Comparison of ENCODE assay signal across 8 mouse cellular contexts in genomic region chr16:30008451-30009357, GRCm38 (mm10). TPM values are rescaled to one million over a fixed set of nuclear protein-coding genes. Genes with fewer than 3 reads are reported as not detected.
A peak's percentile ranks its signal among the peaks of the same experiment; 100 is the strongest.
DNase-seq lines count a peak whose midpoint lies in the region; ATAC-seq and TF ChIP-seq lines count a peak whose summit lies in the region.

No protein-coding gene starts in this region.

- H3K9ac ChIP-seq in embryonic facial prominence, embryonic 13.5 days: peak overlapping the region; percentile 66
- H3K9ac ChIP-seq in kidney, embryonic 14.5 days (ENCODE audit: low read depth, low read length): peak overlapping the region; percentile 53
- peak overlapping the region; percentile 31; the same call in 1 of the 2 replicates for H3K9ac ChIP-seq in stomach, embryonic 14.5 days (replicated peaks; ENCODE audit: low read depth, low read length)

- H3K36me3 ChIP-seq in embryonic facial prominence, embryonic 13.5 days: no peaks in the 10 kb centered on the region
- H3K36me3 ChIP-seq in kidney, embryonic 14.5 days (ENCODE audit: control insufficient read depth, insufficient read depth, low read length): no peaks in the 10 kb centered on the region
- no peaks in the 10 kb centered on the region for H3K36me3 ChIP-seq in myocyte (ENCODE audit: control insufficient read depth, insufficient read depth)
- H3K36me3 ChIP-seq in stomach, embryonic 14.5 days (ENCODE audit: control insufficient read depth, insufficient read depth, low read length): no peaks in the 10 kb centered on the region

- H3K79me2 ChIP-seq in myocyte (ENCODE audit: control insufficient read depth, insufficient read depth): no peaks in the 10 kb centered on the region

- WGBS in embryonic facial prominence, embryonic 13.5 days: under 1% methylated on average over 56 of the region's 62 CpGs
- under 1% methylated on average over 37 of the region's 62 CpGs for WGBS in kidney, embryonic 14.5 days
- WGBS in stomach, embryonic 14.5 days: 2% methylated on average over 49 of the region's 62 CpGs

- DNase-seq in layer of hippocampus, adult 11-12 months (ENCODE audit: low spot score): peak; percentile 76
- no peak for DNase-seq in layer of hippocampus, adult 9-10 months (ENCODE audit: low spot score)
- DNase-seq in heart, adult 8-10 months (ENCODE audit: low spot score): peak; percentile 89
- peak; percentile 73 for DNase-seq in liver

- H3K4me1 ChIP-seq in embryonic facial prominence, embryonic 13.5 days: peaks cover 43% of the 10 kb centered on the region
- peaks cover 29% of the 10 kb centered on the region for H3K4me1 ChIP-seq in kidney, embryonic 14.5 days (ENCODE audit: control insufficient read depth, insufficient read depth, low read length)
- peaks cover 28% of the 10 kb centered on the region for H3K4me1 ChIP-seq in stomach, embryonic 14.5 days (ENCODE audit: control insufficient read depth, insufficient read depth, low read length)

- H3K4me3 ChIP-seq in embryonic facial prominence, embryonic 13.5 days: peak overlapping the region; percentile 48
- peak overlapping the region; percentile 44 for H3K4me3 ChIP-seq in kidney, embryonic 14.5 days (ENCODE audit: low read length)
- H3K4me3 ChIP-seq in myocyte: peak overlapping the region; percentile 17
- peak overlapping the region; percentile 37 for H3K4me3 ChIP-seq in stomach, embryonic 14.5 days (ENCODE audit: low read depth, low read length)

- peak overlapping the region; percentile 81 for H3K27ac ChIP-seq in embryonic facial prominence, embryonic 13.5 days
- H3K27ac ChIP-seq in kidney, embryonic 14.5 days (ENCODE audit: low read depth, low read length): peak overlapping the region; percentile 90
- H3K27ac ChIP-seq in stomach, embryonic 14.5 days (ENCODE audit: low read length): peak overlapping the region; percentile 93

- ATAC-seq in embryonic facial prominence, embryonic 13.5 days (ENCODE audit: insufficient number of reproducible peaks, insufficient read depth, low FRiP score, low TSS enrichment, low read depth): peak; percentile 91
- peak; percentile 93 for ATAC-seq in kidney, embryonic 14.5 days (ENCODE audit: low FRiP score, low TSS enrichment)
- peak; percentile 87 for ATAC-seq in stomach, embryonic 14.5 days (ENCODE audit: insufficient number of reproducible peaks, insufficient read depth, low FRiP score, low read depth)

- peak overlapping the region; percentile 14 for H3ac ChIP-seq in myocyte (ENCODE audit: control insufficient read depth, insufficient read length)

- peak; percentile 33 for TF ChIP-seq POLR2A in myocyte (IDR thresholded peaks at IDR 0.05; ENCODE audit: insufficient read length, low read depth)

- H3K27me3 ChIP-seq in embryonic facial prominence, embryonic 13.5 days: no peaks in the 10 kb centered on the region; the same call in 1 of the 2 replicates
- no peaks in the 10 kb centered on the region for H3K27me3 ChIP-seq in kidney, embryonic 14.5 days (ENCODE audit: control insufficient read depth, insufficient read depth, low read length)
- no peaks in the 10 kb centered on the region for H3K27me3 ChIP-seq in myocyte (ENCODE audit: control insufficient read depth, insufficient read depth, insufficient read length)
- no peaks in the 10 kb centered on the region for H3K27me3 ChIP-seq in stomach, embryonic 14.5 days (ENCODE audit: control insufficient read depth, insufficient read depth, low read length)

- no peaks in the 10 kb centered on the region for H3K9me3 ChIP-seq in embryonic facial prominence, embryonic 13.5 days
- no peaks in the 10 kb centered on the region for H3K9me3 ChIP-seq in kidney, embryonic 14.5 days (ENCODE audit: control insufficient read depth, low read length)
- no peaks in the 10 kb centered on the region for H3K9me3 ChIP-seq in stomach, embryonic 14.5 days (ENCODE audit: control insufficient read depth, low read depth, low read length)

- H3K4me2 ChIP-seq in embryonic facial prominence, embryonic 13.5 days: peak overlapping the region; percentile 88
- H3K4me2 ChIP-seq in kidney, embryonic 14.5 days (replicated peaks; ENCODE audit: low read depth, low read length): peak overlapping the region; percentile 87
- H3K4me2 ChIP-seq in myocyte (ENCODE audit: low read depth): peak overlapping the region; percentile 91
- peak overlapping the region; percentile 80 for H3K4me2 ChIP-seq in stomach, embryonic 14.5 days (replicated peaks; ENCODE audit: low read depth, low read length)

TF ChIP-seq in myocyte, 11 proteins besides CTCF, POLR2A, EP300 and RAD21:
- TF ChIP-seq REST (IDR thresholded peaks at IDR 0.05; ENCODE audit: insufficient read depth, insufficient read length) (no peak), TCF3 (IDR thresholded peaks at IDR 0.05; ENCODE audit: insufficient read length, low read depth) (peak; percentile 87), MYOD1 (IDR thresholded peaks at IDR 0.05; ENCODE audit: control insufficient read depth in 1 of 3, insufficient read length in 2 of 3, low read depth in 2 of 3) (peak in 2 of 3 experiments; percentile 89 to 93), POLR2AphosphoS2 (IDR thresholded peaks at IDR 0.05; ENCODE audit: insufficient read length, low read depth) (peak; percentile 15), USF1 (IDR thresholded peaks at IDR 0.05; ENCODE audit: low read depth) (no peak), MYOG (IDR thresholded peaks at IDR 0.05; ENCODE audit: control insufficient read depth in 1 of 3, insufficient read depth in 1 of 3, insufficient read length in 2 of 3, low read depth in 2 of 3) (peak in 2 of 3 experiments; percentile 92 to 95), E2F4 (IDR thresholded peaks at IDR 0.05; ENCODE audit: insufficient read depth) (peak; percentile 14)

RNA-seq across cellular contexts. Expression of gene Hes1, which starts 55.5 kb away (rescaled TPM):
- 42.9 and 44.3 TPM in 2 replicates for polyA plus RNA-seq in embryonic facial prominence, embryonic 13.5 days (2015; fragmentation: Nextera tagmentation; extraction: Ambion mirVana)
- 10 to 100 TPM; 17.9 to 29.6 (median 23.7) TPM for total RNA-seq in heart, adult 8-10 months (2022)
- 68.7 and 82.2 TPM in 2 replicates for polyA plus RNA-seq in kidney, embryonic 14.5 days (2014; fragmentation: Nextera tagmentation; extraction: Ambion mirVana)
- polyA plus RNA-seq in myocyte (2012; fragmentation: generic; extraction: Trizol): 35.8 TPM
- polyA plus RNA-seq in stomach, embryonic 14.5 days (2014; fragmentation: Nextera tagmentation; extraction: Ambion mirVana): 74.1 and 75.8 TPM in 2 replicates
